Mouse (Mus musculus) embryonic facial prominence, embryonic 11.5 days (tissue): ENCODE measurements around the gene Bpnt1. TPM values are rescaled to one million over a fixed set of nuclear protein-coding genes. Genes with fewer than 3 reads are reported as not detected.

Source experiments
- ATAC-seq: fragments of 200-750 bp; cut with Nextera tagmentation; replicated peaks from 2 replicates; pipeline ENCODE4 v1.8.0; 2017; ENCODE audit warnings: low read depth; ENCODE audit not compliant: insufficient number of reproducible peaks, low FRiP score, low TSS enrichment
- DNase-seq: peaks from one replicate; pipeline ENCODE4 v3.0.0-alpha.2; 2015; ENCODE audit warnings: low spot score
- H3K27ac ChIP-seq: fragments of 300-500 bp; sonication (generic); replicated peaks from 2 replicates; pipeline ENCODE4 v1.5.1; 2014; ENCODE audit warnings: mild to moderate bottlenecking, low read depth, low read length, control low read depth
- H3K27me3 ChIP-seq: fragments of 300-500 bp; sonication (generic); 2 replicates; pipeline ENCODE4 v1.6.1; 2014; ENCODE audit warnings: mild to moderate bottlenecking, low read length, moderate library complexity, mixed read lengths; ENCODE audit not compliant: control insufficient read depth, insufficient read depth
- H3K36me3 ChIP-seq: fragments of 300-500 bp; sonication (generic); replicated peaks from 2 replicates; pipeline ENCODE4 v1.6.1; 2014; ENCODE audit warnings: low read depth, mild to moderate bottlenecking, low read length, moderate library complexity, mixed read lengths; ENCODE audit not compliant: control insufficient read depth, insufficient read depth
- H3K4me1 ChIP-seq: fragments of 300-500 bp; sonication (generic); 2 replicates; pipeline ENCODE4 v1.6.1; 2014; ENCODE audit warnings: low read length, mixed read lengths; ENCODE audit not compliant: control insufficient read depth, insufficient read depth
- H3K4me2 ChIP-seq: fragments of 300-500 bp; sonication (generic); 2 replicates; pipeline ENCODE4 v1.6.1; 2014; ENCODE audit warnings: low read depth, mild to moderate bottlenecking, control low read depth, low read length, moderate library complexity
- H3K4me3 ChIP-seq: fragments of 300-500 bp; sonication (generic); 2 replicates; pipeline ENCODE4 v1.5.1; 2014; ENCODE audit warnings: low read depth, low read length, control low read depth
- H3K9ac ChIP-seq: fragments of 300-500 bp; sonication (generic); replicated peaks from 2 replicates; pipeline ENCODE4 v1.6.1; 2014; ENCODE audit warnings: mild to moderate bottlenecking, control low read depth, low read length
- H3K9me3 ChIP-seq: fragments of 300-500 bp; sonication (generic); replicated peaks from 2 replicates; pipeline ENCODE4 v1.6.1; 2016; ENCODE audit warnings: mild to moderate bottlenecking, low read length, inconsistent platforms, mixed read lengths; ENCODE audit not compliant: control insufficient read depth
- WGBS: fragments of 180-500 bp; shearing (Covaris S2); extraction: QIAGEN DNeasy Blood & Tissue Kit; methylation state at CpG from one replicate; pipeline ENCODE4 v1.1.7; 2014; 5-methylcytosine and 5-hydroxymethylcytosine counted together
- polyA plus RNA-seq: library from polyadenylated mRNA; unstranded; fragments of >200 nt; fragmentation: Nextera tagmentation; extraction: Ambion mirVana; gene quantifications from 2 replicates; pipeline ENCODE4 v1.2.1, GENCODE M21; 2014

Bpnt1 gene
- polyA plus RNA-seq, 1 experiment from 2014 or later = 16.5 TPM

DNA sequence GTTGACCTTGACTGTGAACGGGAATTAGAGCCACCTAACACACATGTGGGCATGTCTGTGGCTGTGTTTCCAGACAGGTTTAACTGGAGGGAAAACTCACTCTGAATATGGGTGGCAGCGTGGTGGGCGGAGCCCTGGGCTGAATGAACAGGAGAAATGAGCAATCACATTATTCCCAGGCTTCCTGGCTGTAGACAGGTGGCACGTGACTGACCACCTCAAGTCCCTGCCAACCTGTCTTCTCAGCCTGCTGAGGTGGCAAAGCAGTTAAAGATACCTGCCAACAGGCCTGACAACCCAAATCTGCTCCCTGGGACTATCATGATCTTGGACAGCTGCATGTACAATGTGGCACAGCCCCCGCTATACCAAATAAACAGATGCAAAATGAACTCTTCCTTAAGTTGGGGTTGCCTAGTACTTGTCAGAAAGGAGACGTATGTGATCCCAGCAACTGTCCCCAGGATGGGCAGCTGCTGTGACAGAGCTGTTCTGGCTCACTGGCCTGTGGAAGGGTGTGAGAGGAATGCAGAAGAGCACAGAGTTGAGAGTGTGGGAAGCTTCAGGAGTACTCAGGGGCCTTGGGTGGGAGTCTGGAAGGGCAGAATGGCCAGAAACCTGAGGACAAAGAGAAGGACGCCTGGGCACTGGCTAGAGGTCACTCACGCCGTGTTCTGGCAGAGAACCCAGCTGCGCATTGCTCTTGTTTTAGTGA lies 39.1 kb upstream of the Bpnt1 start:
- Histone ChIP-seq H3K4me2 (no peak overlapping the region), H3K36me3 (peaks cover 3% of the 10 kb centered on the region), H3K9me3 (no peaks in the 10 kb centered on the region), H3K4me1 (no peaks in the 10 kb centered on the region), H3K9ac (no peak overlapping the region), H3K27ac (no peak overlapping the region), H3K27me3 (no peaks in the 10 kb centered on the region), H3K4me3 (no peak overlapping the region)
- DNase-seq (no peak), ATAC-seq (no peak)
- WGBS = 92% methylated on average over 10 of the region's 10 CpGs

DNA sequence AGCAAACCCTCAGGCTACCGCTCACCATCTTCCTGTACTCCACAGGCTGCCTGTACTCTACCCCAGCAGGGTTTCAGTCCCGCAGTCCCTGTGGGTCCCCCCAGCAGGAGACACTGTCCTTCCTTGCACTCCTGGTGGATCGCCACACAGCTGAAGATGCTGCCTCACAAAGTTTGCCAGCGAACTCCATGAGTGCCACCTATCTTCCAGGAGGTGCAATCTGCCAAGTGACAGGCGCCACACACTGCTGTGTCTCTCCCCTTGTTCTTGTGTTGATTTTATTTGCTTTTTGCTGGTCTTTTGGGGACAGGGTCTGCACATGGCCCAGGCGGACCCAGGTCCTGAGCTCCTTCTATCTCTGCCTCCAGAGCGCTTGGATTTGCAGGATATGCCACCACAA lies 35.1 kb upstream of the Bpnt1 start:
- Histone ChIP-seq H3K4me1 (no peaks in the 10 kb centered on the region), H3K27ac (no peak overlapping the region), H3K36me3 (no peaks in the 10 kb centered on the region; the same call in none of the 2 replicates), H3K4me2 (no peak overlapping the region), H3K9ac (no peak overlapping the region), H3K27me3 (no peaks in the 10 kb centered on the region), H3K9me3 (no peaks in the 10 kb centered on the region), H3K4me3 (no peak overlapping the region)
- 91% methylated on average over 7 of the region's 7 CpGs for WGBS
- no peak for DNase-seq
- no peak for ATAC-seq

- no peak for ATAC-seq
- H3K4me2 ChIP-seq = no peak overlapping the region
- H3K4me1 ChIP-seq = no peaks in the 10 kb centered on the region
- no peaks in the 10 kb centered on the region for H3K9me3 ChIP-seq
- no peak overlapping the region for H3K27ac ChIP-seq
- no peaks in the 10 kb centered on the region; the same call in none of the 2 replicates for H3K36me3 ChIP-seq
- no peaks in the 10 kb centered on the region for H3K27me3 ChIP-seq
- no peak for DNase-seq
- 93% methylated on average over 8 of the region's 8 CpGs for WGBS
- H3K4me3 ChIP-seq = no peak overlapping the region
- no peak overlapping the region for H3K9ac ChIP-seq
Measured at GRCm38 (mm10) chr1:185298496-185298895, 33.5 kb upstream of the Bpnt1 start.

DNA sequence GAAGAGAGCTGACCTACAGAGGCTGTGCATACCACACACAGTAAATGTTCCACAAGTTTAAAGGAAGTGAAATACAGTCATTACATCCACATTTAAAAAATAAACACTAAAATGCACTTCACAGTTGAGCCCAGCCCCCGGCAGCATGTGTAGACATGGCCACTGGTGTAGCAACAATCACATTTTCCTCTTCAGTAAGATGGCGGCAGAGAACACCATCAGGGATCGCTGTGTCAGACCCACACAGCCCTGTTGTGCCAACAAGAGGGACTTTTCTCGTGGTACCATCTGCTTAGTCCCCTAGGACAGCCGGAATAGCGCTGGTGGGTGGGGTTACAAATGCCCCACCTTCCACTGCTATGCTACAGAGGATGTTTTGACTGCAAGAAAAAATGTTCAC lies 29.1 kb upstream of the Bpnt1 start:
- ATAC-seq = no peak

DNA sequence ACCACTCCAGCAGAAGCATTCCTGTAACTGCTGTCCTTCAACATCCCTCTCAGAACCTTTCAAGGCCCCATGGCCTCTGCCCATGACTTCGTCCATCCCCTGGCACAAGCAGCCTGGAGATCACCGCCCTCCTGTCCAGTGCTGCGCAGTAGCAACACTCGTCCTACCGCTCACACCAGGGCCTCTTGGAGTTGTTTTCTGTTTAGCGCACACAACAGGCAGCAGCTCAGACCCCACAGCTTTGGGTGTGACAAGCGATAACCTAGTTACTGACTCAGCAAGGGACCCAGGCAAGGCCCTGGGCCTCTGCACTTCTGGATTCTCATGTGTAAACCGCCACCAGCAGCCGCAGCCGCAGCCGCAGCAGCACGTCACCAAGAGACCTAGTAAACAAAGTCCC lies 25.1 kb upstream of the Bpnt1 start:
- H3K4me1 ChIP-seq = no peaks in the 10 kb centered on the region
- no peaks in the 10 kb centered on the region for H3K9me3 ChIP-seq
- H3K9ac ChIP-seq = no peak overlapping the region
- no peaks in the 10 kb centered on the region for H3K27me3 ChIP-seq
- DNase-seq (no peak), ATAC-seq (no peak)
- 97% methylated on average over 12 of the region's 12 CpGs for WGBS
- H3K4me3 ChIP-seq = no peak overlapping the region
- no peaks in the 10 kb centered on the region; the same call in none of the 2 replicates for H3K36me3 ChIP-seq
- no peak overlapping the region for H3K4me2 ChIP-seq
- H3K27ac ChIP-seq = no peak overlapping the region

More for the DNA sequence above, 29.1 kb upstream of the Bpnt1 start:
- Histone ChIP-seq H3K4me1 (no peaks in the 10 kb centered on the region), H3K9ac (no peak overlapping the region), H3K27me3 (no peaks in the 10 kb centered on the region), H3K27ac (no peak overlapping the region), H3K36me3 (no peaks in the 10 kb centered on the region; the same call in none of the 2 replicates), H3K4me2 (no peak overlapping the region), H3K4me3 (no peak overlapping the region), H3K9me3 (no peaks in the 10 kb centered on the region)
- 90% methylated on average over 6 of the region's 6 CpGs for WGBS
- DNase-seq = no peak

DNA sequence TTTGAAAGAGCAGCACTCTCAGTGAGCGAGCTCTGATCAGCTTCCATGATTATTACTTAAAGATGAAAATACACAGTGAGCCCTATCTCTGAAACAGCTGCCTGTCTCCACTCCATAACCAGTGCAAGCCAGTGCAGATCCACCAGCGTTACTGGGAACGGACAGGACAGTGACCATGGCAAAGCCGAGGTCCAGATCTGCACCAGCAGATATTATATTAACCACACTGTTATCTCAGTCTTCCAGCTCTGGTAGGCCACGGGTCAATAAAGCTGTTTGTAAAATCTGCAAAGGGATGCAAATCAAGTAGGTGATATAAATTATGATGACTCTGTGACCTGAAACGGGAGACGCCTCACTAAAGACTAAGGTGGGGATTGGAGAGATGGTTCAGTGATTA lies 24.3 kb upstream of the Bpnt1 start:
- 93% methylated on average over 7 of the region's 7 CpGs for WGBS

DNA sequence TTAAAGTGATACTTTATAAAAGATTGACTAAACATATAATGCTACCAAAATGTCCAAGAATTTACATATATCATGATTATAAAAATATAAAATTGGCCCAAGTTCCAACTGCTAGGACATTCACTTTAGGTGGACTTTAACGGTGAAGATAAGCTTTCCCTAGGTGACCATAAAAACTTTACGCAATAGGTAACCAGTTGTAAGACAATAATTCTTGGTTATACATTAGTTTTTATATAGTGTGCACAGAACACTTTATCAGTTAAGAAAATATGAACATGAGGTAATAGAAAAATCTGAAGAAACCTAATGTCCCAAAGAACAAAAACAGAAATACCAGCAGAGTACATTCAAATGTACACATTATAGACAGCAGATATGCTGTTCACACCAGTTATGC lies 23.6 kb upstream of the Bpnt1 start:
- H3K4me3 ChIP-seq = no peak overlapping the region
- no peaks in the 10 kb centered on the region for H3K9me3 ChIP-seq
- no peaks in the 10 kb centered on the region; the same call in none of the 2 replicates for H3K36me3 ChIP-seq
- H3K4me1 ChIP-seq = no peaks in the 10 kb centered on the region
- no peak for ATAC-seq
- H3K27me3 ChIP-seq = no peaks in the 10 kb centered on the region
- no peak overlapping the region for H3K9ac ChIP-seq
- no peak overlapping the region for H3K4me2 ChIP-seq
- WGBS = 96% methylated on average over 2 of the region's 2 CpGs
- H3K27ac ChIP-seq = no peak overlapping the region
- no peak for DNase-seq

More for the DNA sequence above, 24.3 kb upstream of the Bpnt1 start:
- H3K9ac ChIP-seq = no peak overlapping the region
- H3K4me1 ChIP-seq = no peaks in the 10 kb centered on the region
- H3K27me3 ChIP-seq = no peaks in the 10 kb centered on the region
- H3K27ac ChIP-seq = no peak overlapping the region
- no peaks in the 10 kb centered on the region; the same call in none of the 2 replicates for H3K36me3 ChIP-seq
- no peak overlapping the region for H3K4me3 ChIP-seq
- no peak overlapping the region for H3K4me2 ChIP-seq
- H3K9me3 ChIP-seq = no peaks in the 10 kb centered on the region
- DNase-seq (no peak), ATAC-seq (no peak)

GRCm38 (mm10) chr1:185308908-185309307 lies 23.0 kb upstream of the Bpnt1 start:
- DNase-seq = no peak
- H3K4me1 ChIP-seq = no peaks in the 10 kb centered on the region
- no peak for ATAC-seq
- H3K27me3 ChIP-seq = no peaks in the 10 kb centered on the region
- H3K9ac ChIP-seq = no peak overlapping the region
- WGBS = 78% methylated on average over 4 of the region's 4 CpGs
- no peak overlapping the region for H3K27ac ChIP-seq
- no peaks in the 10 kb centered on the region for H3K9me3 ChIP-seq
- H3K4me2 ChIP-seq = no peak overlapping the region
- H3K4me3 ChIP-seq = no peak overlapping the region
- no peaks in the 10 kb centered on the region; the same call in none of the 2 replicates for H3K36me3 ChIP-seq
